Mouse (Mus musculus) CD8-positive naive resting alpha-beta T cell, adult 2 months (primary cell): ENCODE data around the gene Baiap2.
A peak's percentile ranks its signal among the peaks of the same experiment; 100 is the strongest.

Source experiments
- DNase-seq, 2 experiments: peaks; one replicate each; pipeline ENCODE4 v3.0.0; 2022; ENCODE audit warnings: low read depth in 2 of 2, low spot score in 2 of 2

The Baiap2 gene

GRCm38 (mm10) chr11:119943428-119943988 lies 945 bp downstream of the Baiap2 start:
- DNase-seq: peak in 1 of 2 experiments; percentile 35

- DNase-seq: no peak
Observed at GRCm38 (mm10) chr11:119945343-119945742, 2.8 kb downstream of the Baiap2 start.

- no peak for DNase-seq
Observed at GRCm38 (mm10) chr11:119947426-119947825, 4.9 kb downstream of the Baiap2 start.

- DNase-seq: no peak
Observed at GRCm38 (mm10) chr11:119947897-119948296, 5.3 kb downstream of the Baiap2 start.

GRCm38 (mm10) chr11:119948305-119948704 lies 5.7 kb downstream of the Baiap2 start:
- DNase-seq: no peak

GRCm38 (mm10) chr11:119948803-119949202 lies 6.2 kb downstream of the Baiap2 start:
- DNase-seq: no peak

GRCm38 (mm10) chr11:119950535-119950934 lies 8.0 kb downstream of the Baiap2 start:
- no peak for DNase-seq

GRCm38 (mm10) chr11:119951326-119951725 lies 8.8 kb downstream of the Baiap2 start:
- no peak for DNase-seq

- no peak for DNase-seq
Observed at GRCm38 (mm10) chr11:119952429-119953224, 10.1 kb downstream of the Baiap2 start.

GRCm38 (mm10) chr11:119954233-119954632 lies 11.7 kb downstream of the Baiap2 start:
- no peak for DNase-seq

GRCm38 (mm10) chr11:119954749-119955337 lies 12.3 kb downstream of the Baiap2 start:
- DNase-seq: no peak

- no peak for DNase-seq
Observed at GRCm38 (mm10) chr11:119955432-119955831, 12.9 kb downstream of the Baiap2 start.

GRCm38 (mm10) chr11:119956590-119956989 lies 14.0 kb downstream of the Baiap2 start:
- DNase-seq: no peak

- no peak for DNase-seq
Observed at GRCm38 (mm10) chr11:119958856-119959255, 16.3 kb downstream of the Baiap2 start.

- DNase-seq: no peak
Observed at GRCm38 (mm10) chr11:119959714-119960113, 17.2 kb downstream of the Baiap2 start.

GRCm38 (mm10) chr11:119960671-119961070 lies 18.1 kb downstream of the Baiap2 start:
- DNase-seq: no peak

- DNase-seq: no peak
Observed at GRCm38 (mm10) chr11:119961511-119961910, 18.9 kb downstream of the Baiap2 start.

- DNase-seq: no peak
Observed at GRCm38 (mm10) chr11:119965053-119965452, 22.5 kb downstream of the Baiap2 start.

GRCm38 (mm10) chr11:119966294-119966693 lies 23.7 kb downstream of the Baiap2 start:
- DNase-seq: no peak

GRCm38 (mm10) chr11:119967401-119967800 lies 24.8 kb downstream of the Baiap2 start:
- DNase-seq: no peak

GRCm38 (mm10) chr11:119967892-119968291 lies 25.3 kb downstream of the Baiap2 start:
- DNase-seq: no peak
